6 mouse cellular contexts compared by ENCODE assay signal in the genomic region with DNA sequence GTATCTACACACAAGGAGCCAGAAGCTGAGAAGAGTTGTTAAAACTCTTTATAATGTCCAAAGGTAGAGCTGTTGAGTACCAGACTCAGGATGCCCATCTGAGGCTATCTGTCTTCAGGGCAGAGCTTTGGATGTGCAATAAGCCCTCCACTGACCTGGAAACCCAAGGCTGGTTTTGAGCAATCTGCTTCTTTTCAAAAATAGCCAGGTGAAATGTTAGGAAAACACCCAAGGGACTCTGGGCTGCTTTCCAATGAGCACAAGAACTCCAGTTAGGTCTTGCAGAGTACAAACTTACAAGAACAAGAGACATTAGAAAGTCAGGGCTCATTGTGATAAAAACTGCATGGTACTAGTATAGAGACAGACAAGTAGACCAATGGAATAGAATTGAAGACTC.
"Had no signal": no experiment of that assay in that cellular context is flagged by ENCODE, and none has a peak within 500 bp of the region (broad histone marks: within the 10 kb centered on the region; RNA-seq: fewer than 3 reads in every experiment).

No protein-coding gene starts in this region.

- DNase-seq: kidney, postnatal 10 days; kidney, postnatal 4 days; lung, adult 18-20 months; right cerebral cortex, postnatal 14 days; thymus, adult 2 months; thymus, postnatal 25 days had no signal
